Mouse (Mus musculus) hindbrain, embryonic 15.5 days (tissue): ENCODE measurements around the gene Pik3c2b. TPM values are rescaled to one million over a fixed set of nuclear protein-coding genes. Genes with fewer than 3 reads are reported as not detected.
A peak's percentile ranks its signal among the peaks of the same experiment; 100 is the strongest.
"Not testable (repeated sequence)": the region's sequence is repeated elsewhere in the genome, so short reads cannot be mapped to it uniquely, and the experiment has no call there.

Source experiments
- ATAC-seq: fragments of 200-750 bp; cut with Nextera tagmentation; 2 replicates; pipeline ENCODE4 v1.8.0; 2017; ENCODE audit warnings: low read depth, moderate number of reproducible peaks, moderate TSS enrichment; ENCODE audit not compliant: low FRiP score
- H3K27ac ChIP-seq: fragments of 300-500 bp; sonication (generic); replicated peaks from 2 replicates; pipeline ENCODE4 v1.5.1; 2015; ENCODE audit warnings: mild to moderate bottlenecking, inconsistent platforms
- H3K27me3 ChIP-seq: fragments of 300-500 bp; sonication (generic); 2 replicates; pipeline ENCODE4 v1.6.1; 2015; ENCODE audit warnings: control low read depth, inconsistent platforms
- H3K36me3 ChIP-seq: fragments of 300-500 bp; sonication (generic); 2 replicates; pipeline ENCODE4 v1.6.1; 2015; ENCODE audit warnings: control low read depth, inconsistent platforms
- H3K4me1 ChIP-seq: fragments of 300-500 bp; sonication (generic); replicated peaks from 2 replicates; pipeline ENCODE4 v1.6.1; 2015; ENCODE audit warnings: control low read depth, inconsistent platforms
- H3K4me2 ChIP-seq: fragments of 300-500 bp; sonication (generic); 2 replicates; pipeline ENCODE4 v1.6.1; 2015; ENCODE audit warnings: moderate library complexity, mild to moderate bottlenecking, inconsistent platforms
- H3K4me3 ChIP-seq: fragments of 300-500 bp; sonication (generic); 2 replicates; pipeline ENCODE4 v1.5.1; 2015; ENCODE audit warnings: mild to moderate bottlenecking, inconsistent platforms
- H3K9ac ChIP-seq: fragments of 300-500 bp; sonication (generic); 2 replicates; pipeline ENCODE4 v1.6.1; 2015; ENCODE audit warnings: inconsistent platforms
- H3K9me3 ChIP-seq: fragments of 300-500 bp; sonication (generic); 2 replicates; pipeline ENCODE4 v1.6.1; 2016; ENCODE audit warnings: control low read depth, inconsistent platforms
- WGBS: fragments of 180-500 bp; shearing (Covaris S2); methylation state at CpG from one replicate; pipeline ENCODE4 v1.1.7; 2015; 5-methylcytosine and 5-hydroxymethylcytosine counted together
- polyA plus RNA-seq: library from polyadenylated mRNA; unstranded; fragments of >200 nt; fragmentation: Nextera tagmentation; extraction: Ambion mirVana; gene quantifications from 2 replicates; pipeline ENCODE4 v1.2.1, GENCODE M21; 2015

The Pik3c2b gene
- polyA plus RNA-seq, 1 experiment from 2014 or later: 13.3 TPM

- ATAC-seq, H3K9me3 ChIP-seq, H3K4me2 ChIP-seq, H3K9ac ChIP-seq, H3K4me3 ChIP-seq, H3K27me3 ChIP-seq, H3K27ac ChIP-seq: not testable (repeated sequence)
- WGBS: 98% methylated on average over 2 of the region's 2 CpGs
- Histone ChIP-seq H3K36me3 (peaks cover 16% of the 10 kb centered on the region; the same call in 1 of the 2 replicates), H3K4me1 (peaks cover 17% of the 10 kb centered on the region)
Measured at GRCm38 (mm10) chr1:133021971-133022370, 23.5 kb upstream of the Pik3c2b start.

DNA sequence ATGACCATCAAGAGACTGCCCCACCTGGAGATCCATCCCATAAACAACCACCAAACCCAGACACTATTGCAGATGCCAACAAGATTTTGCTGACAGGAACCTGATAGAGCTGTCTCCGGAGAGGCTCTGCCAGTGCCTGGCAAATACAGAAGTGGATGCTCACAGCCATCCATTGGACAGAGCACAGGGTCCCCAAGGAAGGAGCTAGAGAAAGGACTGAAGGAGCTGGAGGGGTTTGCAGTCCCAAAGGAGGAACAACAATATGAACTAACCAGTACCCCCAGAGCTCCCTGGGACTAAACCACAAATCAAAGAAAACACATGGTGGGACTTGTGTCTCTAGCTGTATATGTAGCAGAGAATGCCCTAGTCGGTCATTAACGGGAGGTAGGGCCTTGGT, 21.7 kb upstream of the Pik3c2b start:
- H3K36me3 ChIP-seq, ATAC-seq, H3K9ac ChIP-seq, H3K9me3 ChIP-seq, H3K27me3 ChIP-seq, H3K27ac ChIP-seq: not testable (repeated sequence)
- Histone ChIP-seq H3K4me3 (0 out of 2 replicates have a peak overlapping the region, but pooled peaks have one; percentile 3), H3K4me2 (peak overlapping the region; percentile 74), H3K4me1 (peaks cover 17% of the 10 kb centered on the region)
- 88% methylated on average over 3 of the region's 3 CpGs for WGBS

DNA sequence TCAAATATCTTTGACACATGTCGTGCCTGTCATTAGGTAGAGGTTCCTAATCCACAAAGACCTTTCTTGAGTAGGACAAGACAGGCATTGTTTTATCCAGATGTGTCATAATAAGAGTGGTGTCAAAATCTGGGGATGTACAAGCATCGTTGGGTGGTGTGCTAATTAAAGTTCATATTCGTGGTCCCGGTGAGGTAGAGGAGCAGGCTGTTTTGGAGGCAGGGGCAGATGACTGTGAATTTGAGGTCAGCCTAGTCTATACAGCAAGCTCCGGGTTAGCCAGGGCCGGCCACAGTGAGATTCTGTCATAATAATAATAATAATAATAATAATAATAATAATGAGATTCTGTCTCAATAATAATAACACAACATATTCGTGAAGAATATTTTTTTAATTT, 21.0 kb upstream of the Pik3c2b start:
- H3K4me1 ChIP-seq: peaks cover 15% of the 10 kb centered on the region
- no peaks in the 10 kb centered on the region for H3K9me3 ChIP-seq
- no peaks in the 10 kb centered on the region for H3K27me3 ChIP-seq
- no peak overlapping the region for H3K27ac ChIP-seq
- peak overlapping the region; percentile 85 for H3K9ac ChIP-seq
- no peak for ATAC-seq
- H3K4me2 ChIP-seq: peak overlapping the region; percentile 74
- WGBS: 44% methylated on average over 7 of the region's 7 CpGs
- peak overlapping the region; percentile 82 for H3K4me3 ChIP-seq
- H3K36me3 ChIP-seq: no peaks in the 10 kb centered on the region

DNA sequence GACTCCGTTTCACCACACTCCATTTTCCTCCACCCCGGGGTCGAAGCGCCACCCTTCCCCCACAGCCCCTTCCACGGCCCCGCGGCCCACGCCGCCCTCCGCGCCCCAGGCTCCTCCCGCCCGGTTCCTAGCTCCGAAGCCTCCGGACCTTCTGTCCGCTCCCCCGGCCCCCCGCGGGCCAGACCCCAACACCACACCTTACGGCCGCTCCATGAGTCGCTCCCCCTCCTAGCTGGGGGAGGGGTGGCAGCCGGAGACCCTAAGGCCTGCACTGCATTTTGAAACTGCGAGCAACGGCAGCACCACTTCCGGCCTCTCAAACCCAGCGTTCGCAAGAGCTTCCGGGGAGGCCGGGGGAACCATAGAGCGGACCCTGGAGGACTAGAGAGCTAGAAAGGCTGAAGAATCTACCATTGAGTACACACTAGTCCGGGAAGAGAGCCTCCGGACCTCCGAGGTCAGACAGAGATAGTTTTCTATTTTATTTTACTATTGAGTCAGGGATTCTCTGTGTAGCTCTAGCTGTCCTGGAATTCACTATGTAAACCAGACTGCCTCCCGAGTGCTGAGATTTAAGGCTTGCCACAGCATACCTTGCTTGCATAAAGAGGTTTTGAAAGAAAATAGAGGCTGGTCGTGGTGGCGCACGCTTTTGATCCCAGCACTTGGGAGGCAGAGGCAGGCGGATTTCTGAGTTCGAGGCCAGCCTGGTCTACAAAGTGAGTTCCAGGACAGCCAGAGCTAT, 20.2 kb upstream of the Pik3c2b start:
- no peaks in the 10 kb centered on the region for H3K27me3 ChIP-seq

DNA sequence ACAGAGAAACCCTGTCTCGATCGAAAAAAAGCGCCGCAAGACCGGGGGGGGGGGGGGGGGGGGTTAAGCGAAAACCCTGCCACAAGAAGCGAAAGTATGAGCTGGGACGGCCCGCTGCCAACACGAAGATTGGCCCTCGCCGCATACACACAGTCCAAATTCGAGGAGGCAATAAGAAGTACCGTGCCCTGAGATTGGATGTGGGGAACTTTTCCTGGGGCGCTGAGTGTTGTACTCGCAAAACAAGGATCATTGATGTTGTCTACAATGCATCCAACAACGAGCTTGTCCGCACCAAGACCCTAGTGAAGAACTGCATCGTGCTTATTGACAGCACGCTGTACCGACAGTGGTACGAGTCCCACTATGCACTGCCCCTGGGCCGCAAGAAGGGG, 19.7 kb upstream of the Pik3c2b start:
- not testable (repeated sequence) for H3K9ac ChIP-seq, H3K36me3 ChIP-seq

More for the DNA sequence above, 20.2 kb upstream of the Pik3c2b start:
- H3K27ac ChIP-seq: peak overlapping the region; percentile 90
- WGBS: under 1% methylated on average over 40 of the region's 40 CpGs
- H3K4me3 ChIP-seq: peak overlapping the region; percentile 82
- H3K4me1 ChIP-seq: peaks cover 13% of the 10 kb centered on the region
- H3K4me2 ChIP-seq: peak overlapping the region; percentile 74
- H3K9me3 ChIP-seq: no peaks in the 10 kb centered on the region
- ATAC-seq: peak; percentile 98
- H3K36me3 ChIP-seq: no peaks in the 10 kb centered on the region
- H3K9ac ChIP-seq: peak overlapping the region; percentile 85

GRCm38 (mm10) chr1:133027126-133027525, 18.3 kb upstream of the Pik3c2b start:
- no peak for ATAC-seq
- no peak overlapping the region for H3K4me2 ChIP-seq
- H3K27me3 ChIP-seq: no peaks in the 10 kb centered on the region
- no peak overlapping the region for H3K9ac ChIP-seq
- peaks cover 10% of the 10 kb centered on the region for H3K4me1 ChIP-seq
- H3K27ac ChIP-seq: no peak overlapping the region
- H3K9me3 ChIP-seq: no peaks in the 10 kb centered on the region
- H3K4me3 ChIP-seq: no peak overlapping the region
- 94% methylated on average over 2 of the region's 2 CpGs for WGBS
- no peaks in the 10 kb centered on the region for H3K36me3 ChIP-seq

More for the DNA sequence above, 19.7 kb upstream of the Pik3c2b start:
- not testable (repeated sequence) for ATAC-seq, H3K27me3 ChIP-seq, H3K9me3 ChIP-seq
- 34% methylated on average over 23 of the region's 23 CpGs for WGBS
- Histone ChIP-seq H3K27ac (peak overlapping the region; percentile 90; the same call in 1 of the 2 replicates), H3K4me1 (peaks cover 13% of the 10 kb centered on the region), H3K4me2 (peak overlapping the region; percentile 51), H3K4me3 (peak overlapping the region; percentile 82)

GRCm38 (mm10) chr1:133027980-133028379, 17.5 kb upstream of the Pik3c2b start:
- Histone ChIP-seq H3K27ac (no peak overlapping the region), H3K4me3 (no peak overlapping the region), H3K4me1 (peaks cover 17% of the 10 kb centered on the region), H3K36me3 (no peaks in the 10 kb centered on the region), H3K9ac (no peak overlapping the region), H3K4me2 (no peak overlapping the region), H3K27me3 (no peaks in the 10 kb centered on the region), H3K9me3 (no peaks in the 10 kb centered on the region)
- ATAC-seq: no peak
- 46% methylated on average over 7 of the region's 7 CpGs for WGBS

- H3K9ac ChIP-seq: no peak overlapping the region
- no peak overlapping the region for H3K27ac ChIP-seq
- no peak for ATAC-seq
- no peak overlapping the region for H3K4me2 ChIP-seq
- no peaks in the 10 kb centered on the region for H3K27me3 ChIP-seq
- peaks cover 12% of the 10 kb centered on the region for H3K4me1 ChIP-seq
- H3K4me3 ChIP-seq: no peak overlapping the region
- no peaks in the 10 kb centered on the region for H3K36me3 ChIP-seq
- 93% methylated on average over 3 of the region's 3 CpGs for WGBS
- no peaks in the 10 kb centered on the region for H3K9me3 ChIP-seq
Measured at GRCm38 (mm10) chr1:133029744-133030143, 15.7 kb upstream of the Pik3c2b start.

DNA sequence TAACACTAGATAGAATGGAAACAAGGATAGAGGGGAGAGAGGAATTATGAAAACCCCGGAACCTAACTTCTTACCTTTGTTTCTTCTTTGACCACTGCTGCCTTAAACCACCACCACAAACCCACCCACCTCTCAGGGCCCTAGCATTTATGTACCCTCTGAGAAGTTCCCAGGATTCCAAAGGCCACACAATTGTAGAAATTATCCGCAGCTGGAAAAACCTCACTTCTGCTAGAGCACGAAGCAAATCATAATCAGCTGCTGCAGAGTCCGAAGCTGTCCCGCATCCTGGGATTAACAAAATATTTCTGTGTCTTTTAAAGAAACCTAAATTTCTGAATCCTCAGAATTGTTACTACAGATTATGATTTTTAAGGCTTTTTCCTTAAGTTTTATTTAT, 15.0 kb upstream of the Pik3c2b start, which contains the start of gene Mdm4:
TSS of gene Mdm4 (minus strand) at position 101 of the 400 bp plus-strand sequence.
- Histone ChIP-seq H3K9me3 (no peaks in the 10 kb centered on the region), H3K4me2 (no peak within 1 kb of the TSS), H3K4me3 (no peak within 1 kb of the TSS), H3K4me1 (peaks cover 12% of the 10 kb centered on the region), H3K27ac (no peak within 1 kb of the TSS), H3K36me3 (no peaks in the 10 kb centered on the region), H3K27me3 (no peaks in the 10 kb centered on the region), H3K9ac (no peak within 1 kb of the TSS)
- no peak for ATAC-seq
- WGBS: 96% methylated on average over 5 of the region's 5 CpGs

- Histone ChIP-seq H3K4me3 (peak overlapping the region; percentile 52), H3K36me3 (no peaks in the 10 kb centered on the region), H3K9ac (peak overlapping the region; percentile 10; the same call in 1 of the 2 replicates), H3K9me3 (no peaks in the 10 kb centered on the region), H3K27me3 (no peaks in the 10 kb centered on the region), H3K4me1 (peaks cover 12% of the 10 kb centered on the region), H3K27ac (peak overlapping the region; percentile 69), H3K4me2 (peak overlapping the region; percentile 52)
- WGBS: 11% methylated on average over 5 of the region's 5 CpGs
- ATAC-seq: no peak; the same call in 1 of the 2 replicates
Measured at GRCm38 (mm10) chr1:133032981-133033315, 12.5 kb upstream of the Pik3c2b start.

DNA sequence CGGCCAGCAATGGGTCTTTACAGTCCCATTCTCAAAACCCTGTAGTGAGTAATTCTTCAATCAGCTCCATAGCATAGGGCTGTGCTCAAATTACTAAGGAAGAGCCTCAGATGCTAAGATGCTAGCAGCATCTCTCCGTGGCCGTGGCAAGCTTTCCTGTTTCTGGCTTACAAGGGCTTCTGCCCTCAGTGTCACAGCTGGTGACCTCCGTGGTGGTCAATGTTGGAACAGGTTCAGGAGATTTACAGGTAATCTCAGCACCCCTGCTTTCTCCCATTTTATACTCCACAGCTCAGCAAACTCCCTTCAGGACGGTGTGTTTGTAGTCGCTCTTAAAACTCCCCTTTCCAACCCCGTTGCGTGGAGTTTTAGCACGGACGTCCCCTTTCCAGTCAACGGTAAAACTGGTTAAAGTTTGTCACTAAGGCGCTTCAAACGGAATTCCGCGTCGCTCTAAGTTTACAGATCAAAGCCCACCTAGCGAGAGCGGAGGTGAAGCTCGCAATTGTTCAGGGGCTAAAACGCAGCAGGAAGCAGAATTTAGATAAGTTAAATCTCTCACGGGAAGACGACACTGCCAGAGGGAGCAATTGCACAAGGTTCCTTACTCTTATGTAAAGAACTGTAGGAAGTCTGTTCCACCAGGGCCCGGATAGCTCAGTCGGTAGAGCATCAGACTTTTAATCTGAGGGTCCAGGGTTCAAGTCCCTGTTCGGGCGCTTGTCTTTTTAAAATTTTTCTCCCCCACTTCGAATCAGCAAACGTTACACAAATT, 12.0 kb upstream of the Pik3c2b start:
- peak overlapping the region; percentile 52 for H3K4me3 ChIP-seq
- under 1% methylated on average over 28 of the region's 28 CpGs for WGBS
- H3K36me3 ChIP-seq: no peaks in the 10 kb centered on the region
- peak; percentile 92 for ATAC-seq
- H3K4me2 ChIP-seq: peak overlapping the region; percentile 52
- peak overlapping the region; percentile 69 for H3K27ac ChIP-seq
- H3K4me1 ChIP-seq: peaks cover 12% of the 10 kb centered on the region
- H3K9me3 ChIP-seq: no peaks in the 10 kb centered on the region
- no peaks in the 10 kb centered on the region for H3K27me3 ChIP-seq
- peak overlapping the region; percentile 10 for H3K9ac ChIP-seq

DNA sequence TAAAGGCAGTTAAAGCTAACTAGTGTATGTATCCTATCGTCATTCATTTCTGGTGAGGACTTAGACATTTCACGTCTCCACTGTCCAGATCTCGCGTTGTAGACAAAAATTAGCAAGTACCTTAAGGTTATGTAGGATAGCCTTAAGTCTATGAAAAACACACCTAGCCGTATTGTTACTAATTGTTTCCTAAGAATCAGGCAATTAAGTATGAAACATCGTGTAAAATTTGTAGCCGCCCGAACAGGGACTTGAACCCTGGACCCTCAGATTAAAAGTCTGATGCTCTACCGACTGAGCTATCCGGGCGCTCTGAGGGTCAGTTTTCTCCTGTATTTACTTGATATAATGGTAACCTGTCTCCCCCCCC, 11.4 kb upstream of the Pik3c2b start:
- Histone ChIP-seq H3K27me3 (no peaks in the 10 kb centered on the region), H3K4me3 (peak overlapping the region; percentile 52), H3K9me3 (no peaks in the 10 kb centered on the region), H3K27ac (peak overlapping the region; percentile 49), H3K4me2 (peak overlapping the region; percentile 52), H3K4me1 (peaks cover 12% of the 10 kb centered on the region), H3K36me3 (no peaks in the 10 kb centered on the region), H3K9ac (no peak overlapping the region)
- 5% methylated on average over 11 of the region's 11 CpGs for WGBS
- ATAC-seq: peak; percentile 86
